Mouse (Mus musculus): ENCODE results near the gene Wdr64.

GRCm38 (mm10) chr1:175794668-175795067 lies 96.3 kb downstream of the Wdr64 start:
- TF ChIP-seq POLR2A (IDR thresholded peaks at IDR 0.05; ENCODE audit: low read depth, low read length) = no peak
- no peak for TF ChIP-seq CTCF (IDR thresholded peaks at IDR 0.05; ENCODE audit: borderline replicate concordance, insufficient read depth, low read length)
